Mouse (Mus musculus): ENCODE data around the gene Zfand4. TPM values are rescaled to one million over a fixed set of nuclear protein-coding genes. Genes with fewer than 3 reads are reported as not detected.
A peak's percentile ranks its signal among the peaks of the same experiment; 100 is the strongest.
"Not testable (repeated sequence)": the region's sequence is repeated elsewhere in the genome, so short reads cannot be mapped to it uniquely, and the experiment has no call there.

The Zfand4 gene
- polyA plus RNA-seq (2011; ENCODE audit: insufficient read depth, insufficient read length, low replicate concordance, missing spikeins), result 4.3 and 13.8 TPM in 2 replicates

- Histone ChIP-seq H3K4me3 (replicated peaks; ENCODE audit: control insufficient read depth, low read depth, low read length) (peak within 1 kb of the TSS; percentile 94), H3K27ac (ENCODE audit: control insufficient read depth, insufficient read depth, low read depth, low read length, poor library complexity) (peak within 1 kb of the TSS; percentile 84), H3K4me1 (ENCODE audit: control insufficient read depth, insufficient read depth, low read length) (peaks cover 1% of the 10 kb centered on the region)
- TF ChIP-seq CTCF (IDR thresholded peaks at IDR 0.05; ENCODE audit: control insufficient read depth, insufficient read depth, low read length), result no peak
- TF ChIP-seq POLR2A (IDR thresholded peaks at IDR 0.05; ENCODE audit: borderline replicate concordance, control insufficient read depth, low read depth, low read length), result peak; percentile 70; the same call in 1 of the 2 replicates
- WGBS, result under 1% methylated on average over 67 of the region's 67 CpGs
Observed at GRCm38 (mm10) chr6:116264018-116264651, at the start of gene Zfand4. Gene Zfand4 (plus strand): TSS chr6:116264222.

GRCm38 (mm10) chr6:116227767-116228166, 36.3 kb upstream of the Zfand4 start:
- peak overlapping the region; percentile 79 for H3K27ac ChIP-seq (ENCODE audit: control insufficient read depth, insufficient read depth, low read depth, low read length, poor library complexity)
- H3K4me3 ChIP-seq (replicated peaks; ENCODE audit: control insufficient read depth, low read depth, low read length), result peak overlapping the region; percentile 31
- no peak for TF ChIP-seq CTCF (IDR thresholded peaks at IDR 0.05; ENCODE audit: control insufficient read depth, insufficient read depth, low read length)
- no peak for TF ChIP-seq POLR2A (IDR thresholded peaks at IDR 0.05; ENCODE audit: borderline replicate concordance, control insufficient read depth, low read depth, low read length)
- WGBS, result 27% methylated on average over 11 of the region's 11 CpGs
- no peaks in the 10 kb centered on the region; the same call in 1 of the 2 replicates for H3K4me1 ChIP-seq (ENCODE audit: control insufficient read depth, insufficient read depth, low read length)

- Histone ChIP-seq H3K4me3 (replicated peaks; ENCODE audit: control insufficient read depth, low read depth, low read length) (peak overlapping the region; percentile 29), H3K27ac (ENCODE audit: control insufficient read depth, insufficient read depth, low read depth, low read length, poor library complexity) (peak overlapping the region; percentile 68), H3K4me1 (ENCODE audit: control insufficient read depth, insufficient read depth, low read length) (no peaks in the 10 kb centered on the region; the same call in 1 of the 2 replicates)
- 38% methylated on average over 12 of the region's 12 CpGs for WGBS
- peak; percentile 97 for TF ChIP-seq CTCF (IDR thresholded peaks at IDR 0.05; ENCODE audit: control insufficient read depth, insufficient read depth, low read length)
- no peak for TF ChIP-seq POLR2A (IDR thresholded peaks at IDR 0.05; ENCODE audit: borderline replicate concordance, control insufficient read depth, low read depth, low read length)
Observed at GRCm38 (mm10) chr6:116228785-116229525, 35.1 kb upstream of the Zfand4 start.

GRCm38 (mm10) chr6:116234821-116235220, 29.2 kb upstream of the Zfand4 start:
- H3K4me3 ChIP-seq (replicated peaks; ENCODE audit: control insufficient read depth, low read depth, low read length); H3K4me1 ChIP-seq (ENCODE audit: control insufficient read depth, insufficient read depth, low read length); H3K27ac ChIP-seq (ENCODE audit: control insufficient read depth, insufficient read depth, low read depth, low read length, poor library complexity): not testable (repeated sequence)
- WGBS, result 86% methylated on average over 2 of the region's 2 CpGs

DNA sequence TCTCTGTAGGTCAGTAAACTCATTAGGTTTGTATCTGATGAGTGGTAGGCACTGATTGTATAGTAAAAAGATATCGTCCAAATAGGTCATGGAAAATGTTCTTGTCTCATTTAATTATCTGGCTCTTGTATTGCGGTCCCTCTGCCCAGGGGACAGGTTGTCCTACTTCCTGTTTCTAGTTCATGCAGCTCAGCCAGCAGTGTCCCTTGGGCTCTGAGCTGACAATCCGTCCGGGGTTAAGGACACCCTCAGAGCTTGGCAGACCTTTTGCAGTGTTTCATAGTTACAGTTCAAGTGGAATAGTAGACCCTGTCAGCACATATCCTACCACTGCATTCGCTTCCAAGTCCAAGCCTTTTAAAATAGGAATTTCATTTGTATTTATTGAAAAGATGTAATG, 28.7 kb upstream of the Zfand4 start:
- TF ChIP-seq POLR2A (IDR thresholded peaks at IDR 0.05; ENCODE audit: borderline replicate concordance, control insufficient read depth, low read depth, low read length) (no peak), CTCF (IDR thresholded peaks at IDR 0.05; ENCODE audit: control insufficient read depth, insufficient read depth, low read length) (no peak)
- Histone ChIP-seq H3K4me3 (replicated peaks; ENCODE audit: control insufficient read depth, low read depth, low read length) (no peak overlapping the region), H3K4me1 (ENCODE audit: control insufficient read depth, insufficient read depth, low read length) (no peaks in the 10 kb centered on the region), H3K27ac (ENCODE audit: control insufficient read depth, insufficient read depth, low read depth, low read length, poor library complexity) (no peak overlapping the region)
- 90% methylated on average over 5 of the region's 5 CpGs for WGBS

- TF ChIP-seq CTCF (IDR thresholded peaks at IDR 0.05; ENCODE audit: control insufficient read depth, insufficient read depth, low read length), result no peak
- TF ChIP-seq POLR2A (IDR thresholded peaks at IDR 0.05; ENCODE audit: borderline replicate concordance, control insufficient read depth, low read depth, low read length), result no peak
- H3K4me1 ChIP-seq (ENCODE audit: control insufficient read depth, insufficient read depth, low read length), result no peaks in the 10 kb centered on the region
- 78% methylated on average over 5 of the region's 5 CpGs for WGBS
- H3K4me3 ChIP-seq (replicated peaks; ENCODE audit: control insufficient read depth, low read depth, low read length), result no peak overlapping the region
- H3K27ac ChIP-seq (ENCODE audit: control insufficient read depth, insufficient read depth, low read depth, low read length, poor library complexity), result no peak overlapping the region
Observed at GRCm38 (mm10) chr6:116238083-116238482, 25.9 kb upstream of the Zfand4 start.

- WGBS, result 79% methylated on average over 2 of the region's 2 CpGs
- H3K4me1 ChIP-seq (ENCODE audit: control insufficient read depth, insufficient read depth, low read length), result no peaks in the 10 kb centered on the region
- H3K4me3 ChIP-seq (replicated peaks; ENCODE audit: control insufficient read depth, low read depth, low read length), result no peak overlapping the region
- H3K27ac ChIP-seq (ENCODE audit: control insufficient read depth, insufficient read depth, low read depth, low read length, poor library complexity), result no peak overlapping the region
- no peak for TF ChIP-seq POLR2A (IDR thresholded peaks at IDR 0.05; ENCODE audit: borderline replicate concordance, control insufficient read depth, low read depth, low read length)
- no peak for TF ChIP-seq CTCF (IDR thresholded peaks at IDR 0.05; ENCODE audit: control insufficient read depth, insufficient read depth, low read length)
Observed at GRCm38 (mm10) chr6:116240371-116240770, 23.7 kb upstream of the Zfand4 start.

DNA sequence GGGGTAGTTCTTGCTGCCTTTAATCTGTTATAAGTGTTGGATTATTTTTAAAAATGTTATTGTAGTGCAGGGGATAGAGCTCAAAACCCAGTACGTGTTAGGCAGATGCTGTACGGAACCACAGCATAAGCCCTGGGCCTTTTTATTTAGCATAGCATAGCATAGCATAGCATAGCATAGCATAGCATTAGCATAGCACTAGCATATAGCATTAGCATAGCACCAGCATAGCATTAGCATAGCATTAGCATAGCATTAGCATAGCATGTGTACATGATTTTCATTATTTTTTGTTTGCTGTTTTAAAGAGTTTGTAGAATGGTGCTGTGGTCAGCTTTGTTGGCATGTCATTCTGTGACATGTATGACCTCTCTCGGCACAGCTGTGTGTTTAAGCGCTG, 4.4 kb upstream of the Zfand4 start:
- TF ChIP-seq POLR2A (IDR thresholded peaks at IDR 0.05; ENCODE audit: borderline replicate concordance, control insufficient read depth, low read depth, low read length) (no peak), CTCF (IDR thresholded peaks at IDR 0.05; ENCODE audit: control insufficient read depth, insufficient read depth, low read length) (no peak)
- 86% methylated on average over 4 of the region's 4 CpGs for WGBS
- Histone ChIP-seq H3K4me3 (replicated peaks; ENCODE audit: control insufficient read depth, low read depth, low read length) (no peak overlapping the region), H3K27ac (ENCODE audit: control insufficient read depth, insufficient read depth, low read depth, low read length, poor library complexity) (no peak overlapping the region), H3K4me1 (ENCODE audit: control insufficient read depth, insufficient read depth, low read length) (no peaks in the 10 kb centered on the region; the same call in 1 of the 2 replicates)

Data from bone marrow, adult 2 months (tissue).